Mouse (Mus musculus): ENCODE results near the gene Gm10972.

- TF ChIP-seq POLR2A (IDR thresholded peaks at IDR 0.05; ENCODE audit: control insufficient read depth, low read depth, low read length) (no peak), CTCF (IDR thresholded peaks at IDR 0.05; ENCODE audit: control insufficient read depth, insufficient read depth, insufficient replicate concordance, low read depth, low read length) (no peak)
These were observed 47.0 kb upstream of the Gm10972 start for GRCm38 (mm10) chr3:94595871-94596287.
